ENCODE assay signal across 21 mouse cellular contexts in genomic region chr13:52756005-52756404, GRCm38 (mm10).
DNase-seq lines count a peak whose midpoint lies in the region; ATAC-seq and TF ChIP-seq lines count a peak whose summit lies in the region.
"Had no signal": no experiment of that assay in that cellular context is flagged by ENCODE, and none has a peak within 500 bp of the region (broad histone marks: within the 10 kb centered on the region; RNA-seq: fewer than 3 reads in every experiment).

No protein-coding gene starts in this region.

- WGBS in midbrain, embryonic 13.5 days: 64% methylated on average over 10 of the region's 10 CpGs
- 62% methylated on average over 10 of the region's 10 CpGs for WGBS in midbrain, embryonic 15.5 days
- WGBS in forebrain, embryonic 14.5 days: 48% methylated on average over 10 of the region's 10 CpGs
- 39% methylated on average over 10 of the region's 10 CpGs for WGBS in lung, embryonic 14.5 days

- H3K36me3 ChIP-seq in midbrain, embryonic 13.5 days: no peaks in the 10 kb centered on the region
- no peaks in the 10 kb centered on the region for H3K36me3 ChIP-seq in midbrain, embryonic 15.5 days (replicated peaks)
- H3K36me3 ChIP-seq in forebrain, embryonic 14.5 days (ENCODE audit: control insufficient read depth, insufficient read depth, low read length): no peaks in the 10 kb centered on the region
- no peaks in the 10 kb centered on the region for H3K36me3 ChIP-seq in lung, embryonic 14.5 days (ENCODE audit: insufficient read depth)
- H3K36me3 ChIP-seq: embryonic facial prominence, embryonic 13.5 days; hindbrain, embryonic 13.5 days; intestine, embryonic 15.5 days; limb, embryonic 13.5 days had no signal

- H3K27ac ChIP-seq in midbrain, embryonic 13.5 days: no peak overlapping the region
- H3K27ac ChIP-seq in midbrain, embryonic 15.5 days: no peak overlapping the region
- no peak overlapping the region for H3K27ac ChIP-seq in forebrain, embryonic 14.5 days (ENCODE audit: low read depth, low read length)
- H3K27ac ChIP-seq in lung, embryonic 14.5 days (ENCODE audit: low read depth): peak overlapping the region; percentile 46; the same call in 1 of the 2 replicates
- H3K27ac ChIP-seq: embryonic facial prominence, embryonic 13.5 days; hindbrain, embryonic 13.5 days; intestine, embryonic 15.5 days; left cerebral cortex, adult 2 months; limb, embryonic 13.5 days; liver, embryonic 14.5 days had no signal

- no peak overlapping the region for H3K4me3 ChIP-seq in midbrain, embryonic 13.5 days (replicated peaks)
- H3K4me3 ChIP-seq in midbrain, embryonic 15.5 days: no peak overlapping the region
- no peak overlapping the region for H3K4me3 ChIP-seq in forebrain, embryonic 14.5 days (ENCODE audit: low read depth, low read length)
- no peak overlapping the region for H3K4me3 ChIP-seq in lung, embryonic 14.5 days (ENCODE audit: low read depth, low read length)
- H3K4me3 ChIP-seq: embryonic facial prominence, embryonic 13.5 days; hindbrain, embryonic 13.5 days; intestine, embryonic 15.5 days; left cerebral cortex, adult 2 months; limb, embryonic 13.5 days; megakaryocyte, embryonic 14.5 days; myocyte had no signal

- intact Hi-C loops in left cerebral cortex, postnatal 36 days (cut with DNase I): no loop called here

- no peak overlapping the region for H3K4me2 ChIP-seq in midbrain, embryonic 13.5 days (replicated peaks)
- H3K4me2 ChIP-seq in midbrain, embryonic 15.5 days: no peak overlapping the region
- no peak overlapping the region for H3K4me2 ChIP-seq in forebrain, embryonic 14.5 days (ENCODE audit: low read length)
- no peak overlapping the region for H3K4me2 ChIP-seq in lung, embryonic 14.5 days
- H3K4me2 ChIP-seq: embryonic facial prominence, embryonic 13.5 days; hindbrain, embryonic 13.5 days; intestine, embryonic 15.5 days; limb, embryonic 13.5 days had no signal

- H3K27me3 ChIP-seq in midbrain, embryonic 13.5 days: 0 out of 2 replicates have a peak, but pooled peaks cover 4% of the 10 kb centered on the region
- no peaks in the 10 kb centered on the region for H3K27me3 ChIP-seq in midbrain, embryonic 15.5 days (replicated peaks)
- no peaks in the 10 kb centered on the region for H3K27me3 ChIP-seq in forebrain, embryonic 14.5 days (replicated peaks; ENCODE audit: control insufficient read depth, insufficient read depth, low read length)
- 0 out of 2 replicates have a peak, but pooled peaks cover 4% of the 10 kb centered on the region for H3K27me3 ChIP-seq in lung, embryonic 14.5 days (ENCODE audit: insufficient read depth, low read length)
- H3K27me3 ChIP-seq: embryonic facial prominence, embryonic 13.5 days; intestine, embryonic 15.5 days; limb, embryonic 13.5 days had no signal

- TF ChIP-seq CTCF in lung, embryonic 14.5 days (IDR thresholded peaks at IDR 0.05; ENCODE audit: low read depth): no peak

- ATAC-seq in midbrain, embryonic 13.5 days: peak; percentile 63
- no peak; the same call in 1 of the 2 replicates for ATAC-seq in midbrain, embryonic 15.5 days (replicated peaks)
- peak; percentile 63; the same call in 1 of the 2 replicates for ATAC-seq in forebrain, embryonic 14.5 days
- ATAC-seq in lung, embryonic 14.5 days (ENCODE audit: insufficient read depth): peak; percentile 38; the same call in 1 of the 2 replicates
- ATAC-seq: intestine, embryonic 15.5 days had no signal

- H3K9ac ChIP-seq in midbrain, embryonic 13.5 days (replicated peaks): no peak overlapping the region
- no peak overlapping the region for H3K9ac ChIP-seq in midbrain, embryonic 15.5 days
- H3K9ac ChIP-seq in forebrain, embryonic 14.5 days (ENCODE audit: low read length): no peak overlapping the region
- no peak overlapping the region for H3K9ac ChIP-seq in lung, embryonic 14.5 days
- H3K9ac ChIP-seq: embryonic facial prominence, embryonic 13.5 days; hindbrain, embryonic 13.5 days; intestine, embryonic 15.5 days; limb, embryonic 13.5 days; liver, embryonic 14.5 days had no signal

- no peaks in the 10 kb centered on the region for H3K9me3 ChIP-seq in midbrain, embryonic 13.5 days
- H3K9me3 ChIP-seq in midbrain, embryonic 15.5 days: no peaks in the 10 kb centered on the region
- H3K9me3 ChIP-seq in forebrain, embryonic 14.5 days (replicated peaks; ENCODE audit: control insufficient read depth, low read length): no peaks in the 10 kb centered on the region
- no peaks in the 10 kb centered on the region for H3K9me3 ChIP-seq in lung, embryonic 14.5 days (ENCODE audit: low read depth, low read length)
- H3K9me3 ChIP-seq: embryonic facial prominence, embryonic 13.5 days; hindbrain, embryonic 13.5 days; intestine, embryonic 15.5 days; limb, embryonic 13.5 days; megakaryocyte, embryonic 14.5 days had no signal

- DNase-seq in forebrain, embryonic 14.5 days (ENCODE audit: low spot score): peak; percentile 64
- DNase-seq in lung, embryonic 14.5 days: peak; percentile 67
- peak; percentile 51 to 78 for DNase-seq in lung, postnatal 4 days
- DNase-seq in embryo, embryonic 9.5 days (ENCODE audit: extremely low spot score): no peak
- no peak for DNase-seq in left cerebral cortex, postnatal 36 days (ENCODE audit: low spot score in 2 of 2)
- DNase-seq: cerebellum, postnatal 36 days; heart, adult 18-20 months; kidney, postnatal 10 days; retina, postnatal 1 day; right cerebral cortex, postnatal 4 days; thymus, postnatal 36 days had no signal

- 0 out of 2 replicates have a peak, but pooled peaks cover 7% of the 10 kb centered on the region for H3K4me1 ChIP-seq in midbrain, embryonic 13.5 days (replicated peaks)
- no peaks in the 10 kb centered on the region for H3K4me1 ChIP-seq in midbrain, embryonic 15.5 days
- no peaks in the 10 kb centered on the region for H3K4me1 ChIP-seq in forebrain, embryonic 14.5 days (ENCODE audit: control insufficient read depth, insufficient read depth, low read length)
- H3K4me1 ChIP-seq in lung, embryonic 14.5 days (ENCODE audit: insufficient read depth): no peaks in the 10 kb centered on the region; the same call in 1 of the 2 replicates
- H3K4me1 ChIP-seq: embryonic facial prominence, embryonic 13.5 days; intestine, embryonic 15.5 days; limb, embryonic 13.5 days; megakaryocyte, embryonic 14.5 days had no signal

Comparison
In these comparisons a context has a peak if more than half of its experiments do, and no peak if none do; other contexts are left out.
1. DNase-seq: peak in forebrain, embryonic 14.5 days (single experiment), lung, embryonic 14.5 days (single experiment) and lung, postnatal 4 days (2 of 2); none in embryo, embryonic 9.5 days (single experiment) and left cerebral cortex, postnatal 36 days (0 of 2).